Mouse (Mus musculus): ENCODE measurements around the gene Kmt2e.

DNA sequence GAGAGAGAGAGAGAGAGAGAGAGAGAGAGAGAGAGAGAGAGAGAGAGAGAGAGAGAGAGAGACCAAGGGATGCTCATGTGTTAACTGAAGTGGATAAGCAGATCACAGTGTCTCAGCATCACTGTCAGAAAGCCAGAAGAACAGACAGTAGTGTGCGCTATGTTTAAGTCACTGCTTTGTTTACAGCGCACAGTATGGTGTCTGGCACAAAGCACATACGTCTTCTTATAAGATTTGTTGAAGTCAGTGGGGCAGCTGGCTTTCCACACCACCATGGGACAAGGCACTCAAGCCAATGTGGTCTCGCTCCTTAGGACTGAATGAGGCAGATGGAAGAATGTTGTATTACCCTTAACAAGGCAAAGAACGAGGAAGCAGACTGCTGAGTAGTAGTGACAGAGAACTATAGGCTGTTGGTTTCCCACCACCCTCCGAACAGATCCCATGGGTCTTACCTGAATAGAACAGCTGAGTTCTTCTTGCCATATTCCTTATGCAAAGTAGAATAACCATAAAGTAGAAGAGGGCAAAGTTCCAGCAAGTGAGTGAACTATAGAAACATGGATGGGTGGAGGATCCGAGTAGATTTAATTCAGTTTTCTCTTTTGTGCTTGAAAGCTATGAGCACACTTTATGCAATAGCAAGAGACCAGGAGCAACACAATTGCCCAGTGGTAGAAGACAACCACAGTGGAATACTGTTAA, 44.5 kb upstream of the Kmt2e start:
- TF ChIP-seq CTCF (IDR thresholded peaks at IDR 0.05; ENCODE audit: low read depth, low read length) (no peak), POLR2A (IDR thresholded peaks at IDR 0.05; ENCODE audit: extremely low read depth, insufficient read depth, low read length) (no peak)

Measured in liver, adult 2 months (tissue).